Mouse (Mus musculus): Measurements from ENCODE around the gene Lrfn4. TPM values are rescaled to one million over a fixed set of nuclear protein-coding genes. Genes with fewer than 3 reads are reported as not detected.

Gene Lrfn4
- total RNA-seq, 2 experiments from 2014 or later, result 7.7 to 9.2 TPM

- no peak for DNase-seq
- intact Hi-C loops (cut with DNase I), result no loop called here
Observed at GRCm38 (mm10) chr19:4570815-4571214, 44.7 kb downstream of the Lrfn4 start.

GRCm38 (mm10) chr19:4570237-4570613 lies 45.2 kb downstream of the Lrfn4 start:
- intact Hi-C loops (cut with DNase I), result no loop called here
- DNase-seq, result no peak

- intact Hi-C loops (cut with DNase I), result no loop called here
- DNase-seq, result no peak
Observed at GRCm38 (mm10) chr19:4569356-4570236, 45.9 kb downstream of the Lrfn4 start.

GRCm38 (mm10) chr19:4568832-4569231 lies 46.6 kb downstream of the Lrfn4 start:
- intact Hi-C loops (cut with DNase I), result no loop called here
- DNase-seq, result no peak

GRCm38 (mm10) chr19:4567665-4568064 lies 47.8 kb downstream of the Lrfn4 start:
- DNase-seq, result no peak
- intact Hi-C loops (cut with DNase I), result no loop called here

- DNase-seq, result no peak
- intact Hi-C loops (cut with DNase I), result no loop called here
Observed at GRCm38 (mm10) chr19:4566880-4567279, 48.6 kb downstream of the Lrfn4 start.

- DNase-seq, result no peak
- intact Hi-C loops (cut with DNase I), result no loop called here
Observed at GRCm38 (mm10) chr19:4565678-4566077, 49.8 kb downstream of the Lrfn4 start.

Small RNA genes lying within 50 kb of the gene (microRNA-seq; reads per million reads assigned to microRNA genes)
- gene Mir6986 (ENCODE audit: borderline number of aligned reads in 2 of 2), result 0 to 0.67 reads per million in 2 experiments

Other genes starting within 250 kb of the Lrfn4 start
- 10 to 100 TPM; 39.4 to 41.1 TPM for gene Kdm2a, start 217.4 kb downstream of the Lrfn4 start, total RNA-seq (2021)
- gene Rhod, start 176.2 kb downstream of the Lrfn4 start, total RNA-seq (2021), result 1 to 10 TPM; 5.5 to 5.8 TPM
- gene Syt12, start 138.2 kb downstream of the Lrfn4 start, total RNA-seq (2021), result 1 to 10 TPM; 6.2 to 8.2 TPM
- gene 2010003K11Rik, start 117.1 kb downstream of the Lrfn4 start, total RNA-seq (2021), result under 1 TPM in 1 of 2 experiments, not detected in 1; 0.25 TPM
- gene Pcx, start 105.2 kb downstream of the Lrfn4 start, total RNA-seq (2021), result 10 to 100 TPM; 36.9 to 43.8 TPM
- gene Rce1, start 10.0 kb upstream of the Lrfn4 start, total RNA-seq (2021), result 10 to 100 TPM in 1 of 2 experiments, 1 to 10 TPM in 1; 9.4 to 10.1 TPM
- not detected for gene Gm960, start 83.0 kb upstream of the Lrfn4 start, total RNA-seq (2021)
- under 1 TPM; 0.19 to 0.22 TPM for gene Sptbn2, start 95.5 kb upstream of the Lrfn4 start, total RNA-seq (2021)
- 1 to 10 TPM; 5.9 to 7.0 TPM for gene Rbm4b, start 140.8 kb upstream of the Lrfn4 start, total RNA-seq (2021)
- 10 to 100 TPM; 42.5 to 43.7 TPM for gene Rbm4, start 178.2 kb upstream of the Lrfn4 start, total RNA-seq (2021)
- gene Gm21992, start 195.9 kb upstream of the Lrfn4 start, total RNA-seq (2021), result 10 to 100 TPM; 18.3 to 19.8 TPM
- 10 to 100 TPM; 23.0 to 24.5 TPM for gene Rbm14, start 196.0 kb upstream of the Lrfn4 start, total RNA-seq (2021)
- 10 to 100 TPM; 28.4 to 30.3 TPM for gene Ccs, start 223.7 kb upstream of the Lrfn4 start, total RNA-seq (2021)
- not detected for gene Ccdc87, start 223.7 kb upstream of the Lrfn4 start, total RNA-seq (2021)
- gene Ctsf, start 239.5 kb upstream of the Lrfn4 start, total RNA-seq (2021), result 10 to 100 TPM; 84.5 to 90.7 TPM